Mouse (Mus musculus): Measurements from ENCODE around the gene Car5a. TPM values are rescaled to one million over a fixed set of nuclear protein-coding genes. Genes with fewer than 3 reads are reported as not detected.

Gene Car5a
- polyA plus RNA-seq, 1 experiment from 2014 or later: 1.1 TPM

GRCm38 (mm10) chr8:121954981-121955555 lies 10.4 kb upstream of the Car5a start:
- ATAC-seq (ENCODE audit: low read depth) (no peak), DNase-seq (no peak)
- peaks cover 51% of the 10 kb centered on the region for H3K36me3 ChIP-seq
- H3K9ac ChIP-seq: no peak overlapping the region
- peak overlapping the region; percentile 23; the same call in 1 of the 2 replicates for H3K4me2 ChIP-seq
- H3K27ac ChIP-seq: peak overlapping the region; percentile 31
- no peaks in the 10 kb centered on the region for H3K9me3 ChIP-seq (replicated peaks)
- peaks cover 77% of the 10 kb centered on the region for H3K4me1 ChIP-seq (replicated peaks)
- no peak overlapping the region for H3K4me3 ChIP-seq (replicated peaks)
- WGBS (ENCODE audit: insufficient replicate concordance): 54% methylated on average over 10 of the region's 10 CpGs
- H3K27me3 ChIP-seq: no peaks in the 10 kb centered on the region

DNA sequence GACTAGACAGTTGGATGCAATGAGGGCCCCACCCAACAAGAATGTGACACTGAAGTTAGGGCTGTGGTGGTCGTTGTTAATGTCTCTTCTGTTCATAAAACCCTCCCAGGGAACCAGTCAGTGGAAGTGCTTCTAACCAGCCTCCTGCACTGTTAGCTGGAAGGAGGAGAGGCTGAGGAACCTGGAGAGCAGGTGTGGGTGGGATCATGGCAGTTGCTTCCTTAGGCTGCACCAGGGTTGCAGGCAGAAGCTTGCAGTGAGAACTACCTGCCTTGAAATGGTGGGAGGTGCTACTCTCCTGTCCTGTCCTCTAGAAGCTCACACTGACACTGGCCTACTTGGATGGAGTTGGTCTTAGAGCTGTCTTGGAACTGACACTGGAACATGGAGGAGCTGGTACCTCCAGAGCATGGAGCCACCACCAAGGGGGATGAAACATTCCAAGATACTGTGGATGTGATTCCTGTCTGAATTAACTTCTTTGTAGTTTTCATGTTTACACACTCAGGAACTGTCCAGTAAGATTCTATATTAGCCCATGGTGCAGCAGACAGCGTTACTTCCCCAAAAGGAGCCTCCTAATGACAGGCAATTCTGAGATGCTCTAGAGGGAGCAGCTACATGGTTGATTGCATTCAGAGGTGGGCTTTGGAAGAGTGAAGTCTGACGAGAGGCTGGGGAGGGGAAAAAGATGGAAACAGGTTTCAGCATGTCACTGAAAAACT lies 9.3 kb upstream of the Car5a start:
- H3K27ac ChIP-seq: peak overlapping the region; percentile 15; the same call in 1 of the 2 replicates
- H3K4me2 ChIP-seq: no peak overlapping the region
- peaks cover 83% of the 10 kb centered on the region for H3K4me1 ChIP-seq (replicated peaks)
- 37% methylated on average over 3 of the region's 3 CpGs for WGBS (ENCODE audit: insufficient replicate concordance)
- no peaks in the 10 kb centered on the region for H3K9me3 ChIP-seq (replicated peaks)
- DNase-seq: no peak
- H3K9ac ChIP-seq: 0 out of 2 replicates have a peak overlapping the region, but pooled peaks have one; percentile 99
- H3K4me3 ChIP-seq (replicated peaks): no peak overlapping the region
- ATAC-seq (ENCODE audit: low read depth): no peak
- no peaks in the 10 kb centered on the region for H3K27me3 ChIP-seq
- H3K36me3 ChIP-seq: peaks cover 48% of the 10 kb centered on the region

GRCm38 (mm10) chr8:121952800-121953199 lies 8.1 kb upstream of the Car5a start:
- Histone ChIP-seq H3K9ac (peak overlapping the region; percentile 99; the same call in 1 of the 2 replicates), H3K4me2 (peak overlapping the region; percentile 93), H3K27me3 (no peaks in the 10 kb centered on the region), H3K36me3 (peaks cover 48% of the 10 kb centered on the region), H3K4me1 (replicated peaks) (peaks cover 84% of the 10 kb centered on the region), H3K27ac (peak overlapping the region; percentile 97; the same call in 1 of the 2 replicates), H3K4me3 (replicated peaks) (peak overlapping the region; percentile 91), H3K9me3 (replicated peaks) (no peaks in the 10 kb centered on the region)
- ATAC-seq (ENCODE audit: low read depth): no peak
- no peak for DNase-seq
- WGBS (ENCODE audit: insufficient replicate concordance): 66% methylated on average over 7 of the region's 7 CpGs

GRCm38 (mm10) chr8:121952122-121952521 lies 7.4 kb upstream of the Car5a start:
- DNase-seq (no peak), ATAC-seq (ENCODE audit: low read depth) (no peak)
- Histone ChIP-seq H3K36me3 (peaks cover 46% of the 10 kb centered on the region), H3K27ac (peak overlapping the region; percentile 97), H3K9me3 (replicated peaks) (no peaks in the 10 kb centered on the region), H3K4me2 (peak overlapping the region; percentile 93), H3K4me3 (replicated peaks) (peak overlapping the region; percentile 91), H3K27me3 (no peaks in the 10 kb centered on the region), H3K9ac (peak overlapping the region; percentile 99), H3K4me1 (replicated peaks) (peaks cover 85% of the 10 kb centered on the region)

- peak overlapping the region; percentile 99 for H3K9ac ChIP-seq
- no peak for DNase-seq
- WGBS (ENCODE audit: insufficient replicate concordance): 10% methylated on average over 7 of the region's 7 CpGs
- H3K4me1 ChIP-seq (replicated peaks): peaks cover 85% of the 10 kb centered on the region
- H3K9me3 ChIP-seq (replicated peaks): no peaks in the 10 kb centered on the region
- H3K4me2 ChIP-seq: peak overlapping the region; percentile 93
- ATAC-seq (ENCODE audit: low read depth): no peak
- peak overlapping the region; percentile 91 for H3K4me3 ChIP-seq (replicated peaks)
- peaks cover 42% of the 10 kb centered on the region for H3K36me3 ChIP-seq
- H3K27me3 ChIP-seq: no peaks in the 10 kb centered on the region
- peak overlapping the region; percentile 97 for H3K27ac ChIP-seq
Observed at GRCm38 (mm10) chr8:121951656-121952009, 6.9 kb upstream of the Car5a start.

GRCm38 (mm10) chr8:121950749-121951655 lies 6.3 kb upstream of the Car5a start:
- Histone ChIP-seq H3K27ac (peak overlapping the region; percentile 97), H3K36me3 (peaks cover 37% of the 10 kb centered on the region), H3K9me3 (replicated peaks) (no peaks in the 10 kb centered on the region), H3K27me3 (no peaks in the 10 kb centered on the region), H3K4me1 (replicated peaks) (peaks cover 85% of the 10 kb centered on the region), H3K9ac (peak overlapping the region; percentile 99), H3K4me3 (replicated peaks) (peak overlapping the region; percentile 91), H3K4me2 (peak overlapping the region; percentile 93)
- peak; percentile 36 for DNase-seq
- ATAC-seq (ENCODE audit: low read depth): no peak
- WGBS (ENCODE audit: insufficient replicate concordance): under 1% methylated on average over 85 of the region's 97 CpGs

GRCm38 (mm10) chr8:121949941-121950748 lies 5.4 kb upstream of the Car5a start:
- DNase-seq (peak; percentile 97), ATAC-seq (ENCODE audit: low read depth) (peak; percentile 92)
- Histone ChIP-seq H3K9ac (peak overlapping the region; percentile 99), H3K9me3 (replicated peaks) (no peaks in the 10 kb centered on the region), H3K27ac (peak overlapping the region; percentile 97), H3K4me2 (peak overlapping the region; percentile 93), H3K27me3 (no peaks in the 10 kb centered on the region), H3K4me3 (replicated peaks) (peak overlapping the region; percentile 91), H3K4me1 (replicated peaks) (peaks cover 79% of the 10 kb centered on the region), H3K36me3 (peaks cover 30% of the 10 kb centered on the region)
- under 1% methylated on average over 66 of the region's 66 CpGs for WGBS (ENCODE audit: insufficient replicate concordance)

DNA sequence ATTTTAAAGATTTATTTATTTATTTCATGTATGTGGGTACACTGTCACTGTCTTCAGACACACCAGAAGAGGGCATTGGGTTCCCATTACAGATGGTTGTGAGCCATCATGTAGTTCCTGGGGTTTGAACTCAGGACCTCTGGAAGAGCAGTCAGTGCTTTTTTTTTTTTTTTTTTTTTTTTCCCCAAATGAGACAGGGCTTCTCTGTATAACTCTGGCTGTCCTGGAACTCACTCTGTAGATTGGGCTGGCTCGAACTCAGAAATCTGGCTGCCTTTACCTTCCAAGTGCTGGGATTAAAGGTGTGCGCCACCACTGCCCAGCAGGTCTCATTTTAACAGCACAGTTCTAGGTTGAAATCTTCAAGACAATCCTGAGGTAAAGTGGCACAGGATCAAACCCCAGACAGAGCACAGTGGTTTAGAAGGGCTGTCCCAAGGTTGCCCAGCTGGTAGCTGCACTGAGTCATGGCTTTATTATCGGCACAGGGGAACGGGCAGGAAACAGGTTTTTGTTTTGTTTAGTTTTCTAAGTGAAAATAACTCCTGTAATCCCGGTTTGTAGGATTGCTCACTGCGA lies 4.6 kb upstream of the Car5a start, which contains the start of gene Banp:
Banp (plus strand) TSS at position 529 of the 579 bp plus-strand sequence.
- DNase-seq: no peak
- H3K27ac ChIP-seq: peak within 1 kb of the TSS; percentile 97
- no peaks in the 10 kb centered on the region for H3K9me3 ChIP-seq (replicated peaks)
- peak within 1 kb of the TSS; percentile 93 for H3K4me2 ChIP-seq
- H3K4me3 ChIP-seq (replicated peaks): peak within 1 kb of the TSS; percentile 91
- peak within 1 kb of the TSS; percentile 99 for H3K9ac ChIP-seq
- no peak for ATAC-seq (ENCODE audit: low read depth)
- H3K4me1 ChIP-seq (replicated peaks): peaks cover 76% of the 10 kb centered on the region
- no peaks in the 10 kb centered on the region for H3K27me3 ChIP-seq
- 46% methylated on average over 6 of the region's 6 CpGs for WGBS (ENCODE audit: insufficient replicate concordance)
- peaks cover 21% of the 10 kb centered on the region for H3K36me3 ChIP-seq

DNA sequence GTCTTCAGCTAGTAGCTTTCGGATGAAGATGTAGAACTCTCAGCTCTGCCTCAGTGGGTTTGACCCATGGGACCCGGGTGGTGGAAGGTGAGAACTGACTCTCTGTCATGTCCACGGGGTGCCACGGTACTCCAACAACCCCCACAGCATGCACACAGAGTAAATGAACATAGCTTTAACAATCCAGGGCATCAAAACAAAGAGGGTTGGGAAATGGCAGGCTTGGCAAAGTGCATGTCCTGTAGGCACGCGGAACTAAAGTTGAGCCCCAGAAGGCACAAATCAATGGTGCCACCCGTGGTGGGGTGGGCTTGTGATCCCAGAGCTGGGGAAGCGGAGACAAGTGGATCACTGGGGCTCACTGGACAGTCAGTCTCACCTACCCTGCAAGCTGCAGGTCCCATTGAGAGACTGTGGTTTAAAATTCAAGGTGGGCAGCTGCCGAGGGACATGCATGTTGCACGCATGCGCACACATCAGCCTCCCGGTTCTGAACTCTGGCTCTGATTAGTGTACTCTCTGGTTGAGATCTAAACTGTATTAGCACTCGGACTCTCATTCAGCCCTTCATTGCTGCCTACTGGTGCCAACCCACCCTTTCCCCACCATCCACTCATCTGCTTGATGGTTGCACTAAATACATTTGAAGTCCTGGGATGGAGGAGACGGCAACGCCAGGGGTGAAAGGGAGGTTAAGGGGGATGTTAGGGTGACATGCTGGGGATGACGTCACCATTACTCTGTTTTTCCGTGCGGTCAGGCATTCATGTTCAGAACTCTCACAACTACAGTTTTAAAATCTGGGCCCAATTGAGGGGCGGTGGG lies 3.8 kb upstream of the Car5a start:
- Histone ChIP-seq H3K36me3 (peaks cover 13% of the 10 kb centered on the region), H3K4me3 (replicated peaks) (peak overlapping the region; percentile 58), H3K27me3 (no peaks in the 10 kb centered on the region), H3K9me3 (replicated peaks) (no peaks in the 10 kb centered on the region), H3K4me2 (peak overlapping the region; percentile 79), H3K9ac (peak overlapping the region; percentile 77), H3K4me1 (replicated peaks) (peaks cover 73% of the 10 kb centered on the region), H3K27ac (peak overlapping the region; percentile 90)
- WGBS (ENCODE audit: insufficient replicate concordance): 54% methylated on average over 19 of the region's 19 CpGs
- DNase-seq: peak; percentile 29
- no peak for ATAC-seq (ENCODE audit: low read depth)

DNA sequence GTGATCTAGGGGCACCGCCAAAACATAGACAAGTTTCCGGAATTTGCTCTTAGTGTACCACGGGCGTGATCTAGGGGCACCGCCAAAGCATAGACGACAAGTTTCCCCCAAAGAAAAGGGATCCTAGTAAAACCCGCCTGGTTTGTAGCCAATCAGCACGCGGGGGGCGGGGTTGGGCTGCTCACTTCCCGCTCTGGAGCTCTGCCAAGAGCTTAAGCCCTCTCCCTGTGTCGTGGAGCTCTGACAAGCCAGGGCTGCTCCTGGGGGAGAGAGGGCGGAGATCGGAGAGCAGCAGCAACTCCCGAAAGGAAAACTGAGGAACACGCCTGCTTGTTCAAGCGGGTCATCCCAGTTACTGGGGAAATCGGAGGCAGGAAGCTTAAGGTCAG lies 3.0 kb upstream of the Car5a start:
- Histone ChIP-seq H3K4me1 (replicated peaks) (peaks cover 71% of the 10 kb centered on the region), H3K4me3 (replicated peaks) (peak overlapping the region; percentile 58), H3K4me2 (peak overlapping the region; percentile 79), H3K9ac (peak overlapping the region; percentile 77), H3K36me3 (0 out of 2 replicates have a peak, but pooled peaks cover 6% of the 10 kb centered on the region), H3K9me3 (replicated peaks) (no peaks in the 10 kb centered on the region), H3K27ac (peak overlapping the region; percentile 90), H3K27me3 (no peaks in the 10 kb centered on the region)
- DNase-seq: peak; percentile 91
- WGBS (ENCODE audit: insufficient replicate concordance): under 1% methylated on average over 18 of the region's 18 CpGs
- peak; percentile 55 for ATAC-seq (ENCODE audit: low read depth)

Measured in liver, embryonic 13.5 days (tissue).